Mouse (Mus musculus) kidney, postnatal 0 days (tissue): Measurements from ENCODE around the gene Olfr933. TPM values are rescaled to one million over a fixed set of nuclear protein-coding genes. Genes with fewer than 3 reads are reported as not detected.

Experiments
- ATAC-seq: fragments of 200-750 bp; cut with Nextera tagmentation; replicated peaks from 2 replicates; pipeline ENCODE4 v1.8.0; 2017; ENCODE audit warnings: low read depth, moderate number of reproducible peaks, moderate TSS enrichment, moderate library complexity; ENCODE audit not compliant: low FRiP score
- DNase-seq: peaks from one replicate; pipeline ENCODE4 v3.0.0-alpha.2; 2016; ENCODE audit warnings: low spot score
- H3K27ac ChIP-seq: fragments of 300-500 bp; sonication (generic); 2 replicates; pipeline ENCODE4 v1.5.1; 2014; ENCODE audit warnings: mild to moderate bottlenecking
- H3K27me3 ChIP-seq: fragments of 300-500 bp; sonication (generic); 2 replicates; pipeline ENCODE4 v1.6.1; 2014; ENCODE audit warnings: low read length, mixed read lengths; ENCODE audit not compliant: insufficient read depth
- H3K36me3 ChIP-seq: fragments of 300-500 bp; sonication (generic); 2 replicates; pipeline ENCODE4 v1.6.1; 2014; ENCODE audit warnings: low read length, mixed read lengths; ENCODE audit not compliant: insufficient read depth
- H3K4me1 ChIP-seq: fragments of 300-500 bp; sonication (generic); replicated peaks from 2 replicates; pipeline ENCODE4 v1.6.1; 2014; ENCODE audit warnings: antibody characterized with exemption, low read length, mixed read lengths; ENCODE audit not compliant: insufficient read depth
- H3K4me2 ChIP-seq: fragments of 300-500 bp; sonication (generic); 2 replicates; pipeline ENCODE4 v1.6.1; 2014; ENCODE audit warnings: mild to moderate bottlenecking, low read length, moderate library complexity, mixed read lengths
- H3K4me3 ChIP-seq: fragments of 300-500 bp; sonication (generic); replicated peaks from 2 replicates; pipeline ENCODE4 v1.5.1; 2014; ENCODE audit warnings: low read depth, low read length
- H3K9ac ChIP-seq: fragments of 300-500 bp; sonication (generic); 2 replicates; pipeline ENCODE4 v1.6.1; 2014; ENCODE audit warnings: low read depth, low read length
- H3K9me3 ChIP-seq: fragments of 300-500 bp; sonication (generic); replicated peaks from 2 replicates; pipeline ENCODE4 v1.6.1; 2016; ENCODE audit warnings: low read length, inconsistent platforms, mixed read lengths
- CTCF ChIP-seq: IDR thresholded peaks from 2 replicates; pipeline ENCODE4 v1.5.1; 2016; ENCODE audit warnings: antibody characterized with exemption, low read depth, mild to moderate bottlenecking, moderate library complexity
- WGBS: fragments of 180-500 bp; shearing (Covaris S2); extraction: QIAGEN DNeasy Blood & Tissue Kit; methylation state at CpG from one replicate; pipeline ENCODE4 v1.1.7; 2014; 5-methylcytosine and 5-hydroxymethylcytosine counted together
- polyA plus RNA-seq: library from polyadenylated mRNA; unstranded; fragments of >200 nt; fragmentation: Nextera tagmentation; extraction: Ambion mirVana; gene quantifications from 2 replicates; pipeline ENCODE4 v1.2.1, GENCODE M21; 2015

Gene Olfr933
- polyA plus RNA-seq, 1 experiment from 2014 or later: not detected

DNA sequence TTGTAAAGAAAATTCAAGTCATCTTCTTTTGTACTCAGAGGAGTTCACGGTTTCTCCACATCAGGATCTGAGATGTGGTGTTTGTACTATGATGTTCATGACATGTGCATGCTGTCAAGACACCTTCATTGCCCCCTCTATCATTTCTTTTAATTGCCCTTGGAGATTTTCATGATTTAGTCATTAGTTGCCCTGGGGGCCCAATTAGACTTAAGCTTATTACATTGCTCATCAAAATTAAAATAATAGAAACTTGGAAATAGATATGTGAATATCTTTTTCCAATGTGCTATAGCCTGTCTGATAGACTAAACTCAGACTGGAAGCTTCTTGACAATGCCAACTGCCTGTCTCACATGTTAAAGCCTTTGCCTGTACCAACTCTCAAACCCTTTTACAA, 51.2 kb downstream of the Olfr933 start, which contains the start of gene Olfr146:
Gene Olfr146 (minus strand): TSS at position 101 of the 400 bp plus-strand sequence.
- Histone ChIP-seq H3K9ac (no peak within 1 kb of the TSS), H3K27ac (no peak within 1 kb of the TSS), H3K4me2 (no peak within 1 kb of the TSS), H3K4me1 (no peaks in the 10 kb centered on the region), H3K27me3 (no peaks in the 10 kb centered on the region), H3K4me3 (no peak within 1 kb of the TSS), H3K9me3 (no peaks in the 10 kb centered on the region), H3K36me3 (no peaks in the 10 kb centered on the region)
- no peak for TF ChIP-seq CTCF
- ATAC-seq (no peak), DNase-seq (no peak)
- 66% methylated on average over 1 of the region's 1 CpGs for WGBS

Other genes with a start within 250 kb of the Olfr933 start
- 0.05 and 0.08 TPM in 2 replicates for gene Olfr920, start 220.0 kb upstream of the Olfr933 start, polyA plus RNA-seq
- gene Olfr921, start 199.2 kb upstream of the Olfr933 start, polyA plus RNA-seq: not detected in 2 replicates
- gene Olfr922, start 157.7 kb upstream of the Olfr933 start, polyA plus RNA-seq: not detected in 2 replicates
- not detected in 2 replicates for gene Olfr923, start 145.8 kb upstream of the Olfr933 start, polyA plus RNA-seq
- gene Olfr924, start 127.9 kb upstream of the Olfr933 start, polyA plus RNA-seq: not detected in 2 replicates
- not detected in 2 replicates for gene Olfr26, start 117.3 kb upstream of the Olfr933 start, polyA plus RNA-seq
- not detected in 2 replicates for gene Olfr926, start 95.2 kb upstream of the Olfr933 start, polyA plus RNA-seq
- gene Olfr930, start 42.5 kb upstream of the Olfr933 start, polyA plus RNA-seq: not detected in 2 replicates
- not detected in 2 replicates for gene Olfr934, start 16.0 kb downstream of the Olfr933 start, polyA plus RNA-seq
- not detected in 2 replicates for gene Olfr935, start 27.4 kb downstream of the Olfr933 start, polyA plus RNA-seq
- not detected in 2 replicates for gene Olfr146, start 51.1 kb downstream of the Olfr933 start, polyA plus RNA-seq
- gene Olfr937, start 92.6 kb downstream of the Olfr933 start, polyA plus RNA-seq: not detected in 2 replicates
- not detected in 2 replicates for gene Olfr938, start 106.6 kb downstream of the Olfr933 start, polyA plus RNA-seq
- gene Olfr27, start 155.8 kb downstream of the Olfr933 start, polyA plus RNA-seq: not detected in 2 replicates
- not detected in 2 replicates for gene Olfr943, start 194.0 kb downstream of the Olfr933 start, polyA plus RNA-seq
- not detected in 2 replicates for gene Olfr944, start 229.6 kb downstream of the Olfr933 start, polyA plus RNA-seq